Mouse (Mus musculus): ENCODE data around the gene Armh3. TPM values are rescaled to one million over a fixed set of nuclear protein-coding genes. Genes with fewer than 3 reads are reported as not detected.

Armh3 gene
- total and polyA plus RNA-seq, 3 experiments, result 4.1 to 10.8 TPM; not detected in 1

- Histone ChIP-seq H3K9me3 (replicated peaks; ENCODE audit: insufficient read depth, low read length) (no peaks in the 10 kb centered on the region), H3K27me3 (ENCODE audit: control insufficient read depth in 1 of 2, insufficient read depth in 2 of 2, low read length in 2 of 2) (no peaks in the 10 kb centered on the region), H3K4me3 (ENCODE audit: control insufficient read depth in 1 of 2, insufficient read depth in 1 of 2, low read depth in 2 of 2, low read length in 2 of 2) (peak overlapping the region; percentile 22 to 32), H3K79me2 (ENCODE audit: control insufficient read depth, insufficient read depth, low read length, poor library complexity) (no peaks in the 10 kb centered on the region), H3K27ac (ENCODE audit: control insufficient read depth, low read depth, low read length) (peak overlapping the region; percentile 97), H3K36me3 (ENCODE audit: control insufficient read depth in 1 of 2, insufficient read depth in 2 of 2, low read length in 2 of 2) (peaks cover 0 to 30% of the 10 kb centered on the region in 2 experiments; a peak in 2 of 4 replicates), H3K4me1 (ENCODE audit: control insufficient read depth in 1 of 2, insufficient read depth in 2 of 2, low read length in 2 of 2) (peaks cover 8 to 25% of the 10 kb centered on the region in 2 experiments), H3K9ac (ENCODE audit: control insufficient read depth, low read depth, low read length, poor library complexity, severe bottlenecking) (peak overlapping the region; percentile 57)
- peak; percentile 97 for DNase-seq (ENCODE audit: low read depth, low spot score)
- TF ChIP-seq USF2 (IDR thresholded peaks at IDR 0.05; ENCODE audit: borderline replicate concordance in 1 of 2, insufficient read depth in 1 of 2, low read depth in 1 of 2, low read length in 2 of 2) (no peak), NELFE (IDR thresholded peaks at IDR 0.05; ENCODE audit: low read depth, low read length) (peak; percentile 81), BHLHE40 (IDR thresholded peaks at IDR 0.05; ENCODE audit: borderline replicate concordance, low read depth, low read length) (no peak), MAFK (IDR thresholded peaks at IDR 0.05; ENCODE audit: borderline replicate concordance, low read depth, low read length) (peak; percentile 82), TAL1 (IDR thresholded peaks at IDR 0.05; ENCODE audit: low read length) (no peak), SMC3 (IDR thresholded peaks at IDR 0.05; ENCODE audit: low read depth, low read length) (no peak), POLR2A (IDR thresholded peaks at IDR 0.05; ENCODE audit: control insufficient read depth in 1 of 2, insufficient read depth in 1 of 2, low read depth in 1 of 2, low read length in 2 of 2, poor library complexity in 1 of 2) (peak in 1 of 2 experiments; percentile 80; a peak in 2 of 4 replicates), POLR2AphosphoS2 (IDR thresholded peaks at IDR 0.05; ENCODE audit: low read length) (peak; percentile 78; the same call in 1 of the 2 replicates), ZC3H11A (IDR thresholded peaks at IDR 0.05; ENCODE audit: low read depth, low read length) (0 out of 2 replicates have a peak, but pooled peaks have one; percentile 1), RAD21 (IDR thresholded peaks at IDR 0.05; ENCODE audit: low read depth, low read length) (no peak), MAX (IDR thresholded peaks at IDR 0.05; ENCODE audit: low read length) (peak; percentile 81), MYC (IDR thresholded peaks at IDR 0.05; ENCODE audit: low read depth, low read length) (peak; percentile 89), JUND (IDR thresholded peaks at IDR 0.05; ENCODE audit: low read depth, low read length) (0 out of 2 replicates have a peak, but pooled peaks have one; percentile 74), ZMIZ1 (IDR thresholded peaks at IDR 0.05; ENCODE audit: low read depth, low read length) (peak; percentile 80; the same call in 1 of the 2 replicates), HCFC1 (IDR thresholded peaks at IDR 0.05; ENCODE audit: low read depth, low read length) (peak; percentile 65), NRF1 (IDR thresholded peaks at IDR 0.05; ENCODE audit: insufficient read depth, low read depth, low read length, poor library complexity, severe bottlenecking) (no peak), CTCF (IDR thresholded peaks at IDR 0.05 in 2 of 3, conservative IDR thresholded peaks at IDR 0.05 in 1 of 3; ENCODE audit: control insufficient read depth in 1 of 3, insufficient read depth in 1 of 3, low read depth in 2 of 3, low read length in 3 of 3, poor library complexity in 1 of 3, severe bottlenecking in 1 of 3) (no peak), MXI1 (IDR thresholded peaks at IDR 0.05; ENCODE audit: low read depth, low read length) (peak; percentile 55; the same call in 1 of the 2 replicates), E2F4 (IDR thresholded peaks at IDR 0.05; ENCODE audit: borderline replicate concordance, low read depth, low read length) (no peak), KAT2A (conservative IDR thresholded peaks at IDR 0.05; ENCODE audit: low read depth, low read length) (no peak), MEF2A (IDR thresholded peaks at IDR 0.05; ENCODE audit: extremely low read depth, insufficient replicate concordance, low read depth, low read length, poor library complexity, severe bottlenecking) (no peak), ZNF384 (IDR thresholded peaks at IDR 0.05; ENCODE audit: low read depth, low read length) (peak; percentile 84), SIN3A (IDR thresholded peaks at IDR 0.05; ENCODE audit: low read length) (peak; percentile 83), RCOR1 (IDR thresholded peaks at IDR 0.05; ENCODE audit: low read depth, low read length) (0 out of 2 replicates have a peak, but pooled peaks have one; percentile 32), ELF1 (IDR thresholded peaks at IDR 0.05; ENCODE audit: low read depth, low read length) (peak; percentile 90), USF1 (IDR thresholded peaks at IDR 0.05; ENCODE audit: low read depth, low read length) (no peak), CHD1 (IDR thresholded peaks at IDR 0.05; ENCODE audit: low read depth, low read length) (0 out of 2 replicates have a peak, but pooled peaks have one; percentile 87), UBTF (IDR thresholded peaks at IDR 0.05; ENCODE audit: borderline replicate concordance, insufficient read depth, low read depth, low read length) (no peak), TBP (IDR thresholded peaks at IDR 0.05; ENCODE audit: low read depth, low read length) (peak; percentile 86), MAZ (IDR thresholded peaks at IDR 0.05; ENCODE audit: low read depth, low read length) (no peak; the same call in 1 of the 2 replicates), TCF12 (IDR thresholded peaks at IDR 0.05; ENCODE audit: low read depth, low read length) (peak; percentile 58; the same call in 1 of the 2 replicates), EP300 (IDR thresholded peaks at IDR 0.05; ENCODE audit: low read depth in 1 of 2, low read length in 2 of 2) (peak; percentile 71 to 80), ETS1 (IDR thresholded peaks at IDR 0.05; ENCODE audit: low read depth, low read length) (peak; percentile 77; the same call in 1 of the 2 replicates)
Observed at GRCm38 (mm10) chr19:45789888-45790874, 208.1 kb downstream of the Armh3 start.

Data from MEL (cell line).